Mouse (Mus musculus) testis, adult 2 months (tissue): ENCODE data around the gene Slc25a21.

Experiments used
- CTCF ChIP-seq: fragments of 200-500 bp; IDR thresholded peaks from 2 replicates; pipeline ENCODE4 v1.5.1; 2012; ENCODE audit warnings: low read depth, mild to moderate bottlenecking, inconsistent platforms, low read length, moderate library complexity; ENCODE audit not compliant: control insufficient read depth, insufficient read depth, insufficient replicate concordance
- POLR2A ChIP-seq: fragments of 200-500 bp; IDR thresholded peaks from 2 replicates; pipeline ENCODE4 v1.6.1; 2012; ENCODE audit warnings: low read depth, mild to moderate bottlenecking, inconsistent platforms, low read length, moderate library complexity; ENCODE audit not compliant: control insufficient read depth

GRCm38 (mm10) chr12:56717971-56718706, 479.1 kb downstream of the Slc25a21 start:
- TF ChIP-seq POLR2A (no peak), CTCF (no peak)
